In genomic region chr13:9929978-9930377, GRCm38 (mm10) we compare ENCODE assay signal across 9 mouse cellular contexts.
DNase-seq lines count a peak whose midpoint lies in the region; ATAC-seq and TF ChIP-seq lines count a peak whose summit lies in the region.
"Had no signal": no experiment of that assay in that cellular context is flagged by ENCODE, and none has a peak within 500 bp of the region (broad histone marks: within the 10 kb centered on the region; RNA-seq: fewer than 3 reads in every experiment).

No protein-coding gene starts in this region.

- 0 out of 2 replicates have a peak, but pooled peaks cover 4% of the 10 kb centered on the region for H3K4me1 ChIP-seq in midbrain, embryonic 14.5 days (ENCODE audit: control insufficient read depth, insufficient read depth, low read length)
- no peaks in the 10 kb centered on the region for H3K4me1 ChIP-seq in thymus, adult 2 months (replicated peaks; ENCODE audit: control insufficient read depth, insufficient read depth, low read length)

- WGBS in midbrain, embryonic 14.5 days = 21% methylated on average over 2 of the region's 2 CpGs
- WGBS in thymus, adult 2 months = 97% methylated on average over 2 of the region's 2 CpGs

- no peaks in the 10 kb centered on the region for H3K36me3 ChIP-seq in midbrain, embryonic 14.5 days (ENCODE audit: control insufficient read depth, insufficient read depth, low read length)
- no peaks in the 10 kb centered on the region for H3K36me3 ChIP-seq in thymus, adult 2 months (ENCODE audit: control insufficient read depth, insufficient read depth, low read length)

- H3K27ac ChIP-seq in midbrain, embryonic 14.5 days (replicated peaks; ENCODE audit: low read depth, low read length) = peak overlapping the region; percentile 62; the same call in 1 of the 2 replicates
- no peak overlapping the region for H3K27ac ChIP-seq in thymus, adult 2 months (ENCODE audit: control insufficient read depth, insufficient read depth, low read length)
- H3K27ac ChIP-seq: heart, adult 2 months had no signal

- no peak for TF ChIP-seq CTCF in thymus, adult 2 months (IDR thresholded peaks at IDR 0.05; ENCODE audit: borderline replicate concordance, control insufficient read depth, extremely low read depth, insufficient read depth, low read length, poor library complexity)

- no peak overlapping the region for H3K4me3 ChIP-seq in midbrain, embryonic 14.5 days (replicated peaks; ENCODE audit: low read depth, low read length)
- H3K4me3 ChIP-seq in thymus, adult 2 months (ENCODE audit: control insufficient read depth, insufficient read depth, low read length) = no peak overlapping the region
- H3K4me3 ChIP-seq: heart, adult 2 months had no signal

- no peaks in the 10 kb centered on the region for H3K27me3 ChIP-seq in midbrain, embryonic 14.5 days (ENCODE audit: control insufficient read depth, insufficient read depth, low read length)
- H3K27me3 ChIP-seq in thymus, adult 2 months (ENCODE audit: control insufficient read depth, insufficient read depth, low read length) = no peaks in the 10 kb centered on the region

- no peaks in the 10 kb centered on the region for H3K9me3 ChIP-seq in midbrain, embryonic 14.5 days (ENCODE audit: control insufficient read depth, low read length)

- no peak overlapping the region for H3K9ac ChIP-seq in midbrain, embryonic 14.5 days (replicated peaks; ENCODE audit: low read length)

- peak; percentile 70 for ATAC-seq in midbrain, embryonic 14.5 days (ENCODE audit: low FRiP score, low TSS enrichment)
- no peak for ATAC-seq in monocyte, adult 5-6 weeks (replicated peaks; ENCODE audit: insufficient number of reproducible peaks, low FRiP score, low TSS enrichment, poor library complexity, severe bottlenecking)

- no peak overlapping the region for H3K4me2 ChIP-seq in midbrain, embryonic 14.5 days (ENCODE audit: low read length)

- DNase-seq in heart, postnatal 4 days = peak; percentile 29
- no peak for DNase-seq in heart, adult 9 months (ENCODE audit: low spot score in 2 of 2)
- DNase-seq in embryo, embryonic 10.5 days (ENCODE audit: low spot score) = peak; percentile 59
- peak; percentile 17 to 23 for DNase-seq in layer of hippocampus, adult 8-10 months (ENCODE audit: low spot score in 2 of 2)
- peak; percentile 83 for DNase-seq in midbrain, embryonic 14.5 days
- DNase-seq in thymus, adult 2 months = no peak
- no peak for DNase-seq in urinary bladder, postnatal 4 days (ENCODE audit: low spot score in 2 of 2)

- no peak for TF ChIP-seq POLR2A in thymus, adult 2 months (IDR thresholded peaks at IDR 0.05; ENCODE audit: control insufficient read depth, extremely low read depth, insufficient read depth, low read length, poor library complexity)

Comparison
In these comparisons a context has a peak if more than half of its experiments do, and no peak if none do; other contexts are left out.
1. DNase-seq: peak in heart, postnatal 4 days (single experiment), embryo, embryonic 10.5 days (single experiment), layer of hippocampus, adult 8-10 months (2 of 2) and midbrain, embryonic 14.5 days (single experiment); none in heart, adult 9 months (0 of 2), thymus, adult 2 months (single experiment) and urinary bladder, postnatal 4 days (0 of 2).